Mouse (Mus musculus) liver, embryonic 12.5 days (tissue): ENCODE results near the gene Apold1. TPM values are rescaled to one million over a fixed set of nuclear protein-coding genes. Genes with fewer than 3 reads are reported as not detected.

Source experiments
- ATAC-seq: fragments of 200-750 bp; cut with Nextera tagmentation; 2 replicates; pipeline ENCODE4 v1.8.0; 2017; ENCODE audit warnings: moderate number of reproducible peaks, mild to moderate bottlenecking, moderate library complexity
- H3K27ac ChIP-seq: fragments of 300-500 bp; sonication (generic); 2 replicates; pipeline ENCODE4 v1.5.1; 2016; ENCODE audit warnings: mild to moderate bottlenecking
- H3K27me3 ChIP-seq: fragments of 300-500 bp; sonication (generic); replicated peaks from 2 replicates; pipeline ENCODE4 v1.6.1; 2016; ENCODE audit warnings: mild to moderate bottlenecking, moderate library complexity
- H3K36me3 ChIP-seq: fragments of 300-500 bp; sonication (generic); 2 replicates; pipeline ENCODE4 v1.6.1; 2016; ENCODE audit warnings: mild to moderate bottlenecking, moderate library complexity
- H3K4me1 ChIP-seq: fragments of 300-500 bp; sonication (generic); 2 replicates; pipeline ENCODE4 v1.6.1; 2016
- H3K4me2 ChIP-seq: fragments of 300-500 bp; sonication (generic); 2 replicates; pipeline ENCODE4 v1.6.1; 2016; ENCODE audit warnings: mild to moderate bottlenecking, moderate library complexity
- H3K4me3 ChIP-seq: fragments of 300-500 bp; sonication (generic); 2 replicates; pipeline ENCODE4 v1.5.1; 2016; ENCODE audit warnings: mild to moderate bottlenecking, moderate library complexity
- H3K9ac ChIP-seq: fragments of 300-500 bp; sonication (generic); 2 replicates; pipeline ENCODE4 v1.6.1; 2016; ENCODE audit warnings: mild to moderate bottlenecking, moderate library complexity
- H3K9me3 ChIP-seq: fragments of 300-500 bp; sonication (generic); replicated peaks from 2 replicates; pipeline ENCODE4 v1.6.1; 2016; ENCODE audit warnings: mild to moderate bottlenecking, moderate library complexity
- WGBS: fragments of 180-500 bp; shearing (Covaris S2); methylation state at CpG from one replicate; pipeline ENCODE4 v1.1.7; 2016; ENCODE audit not compliant: insufficient replicate concordance; 5-methylcytosine and 5-hydroxymethylcytosine counted together
- polyA plus RNA-seq: library from polyadenylated mRNA; unstranded; fragments of >200 nt; fragmentation: Nextera tagmentation; extraction: Ambion mirVana; gene quantifications from 2 replicates; pipeline ENCODE4 v1.2.1, GENCODE M21; 2016

Apold1 gene
- polyA plus RNA-seq, 1 experiment from 2014 or later: 2.2 TPM

DNA sequence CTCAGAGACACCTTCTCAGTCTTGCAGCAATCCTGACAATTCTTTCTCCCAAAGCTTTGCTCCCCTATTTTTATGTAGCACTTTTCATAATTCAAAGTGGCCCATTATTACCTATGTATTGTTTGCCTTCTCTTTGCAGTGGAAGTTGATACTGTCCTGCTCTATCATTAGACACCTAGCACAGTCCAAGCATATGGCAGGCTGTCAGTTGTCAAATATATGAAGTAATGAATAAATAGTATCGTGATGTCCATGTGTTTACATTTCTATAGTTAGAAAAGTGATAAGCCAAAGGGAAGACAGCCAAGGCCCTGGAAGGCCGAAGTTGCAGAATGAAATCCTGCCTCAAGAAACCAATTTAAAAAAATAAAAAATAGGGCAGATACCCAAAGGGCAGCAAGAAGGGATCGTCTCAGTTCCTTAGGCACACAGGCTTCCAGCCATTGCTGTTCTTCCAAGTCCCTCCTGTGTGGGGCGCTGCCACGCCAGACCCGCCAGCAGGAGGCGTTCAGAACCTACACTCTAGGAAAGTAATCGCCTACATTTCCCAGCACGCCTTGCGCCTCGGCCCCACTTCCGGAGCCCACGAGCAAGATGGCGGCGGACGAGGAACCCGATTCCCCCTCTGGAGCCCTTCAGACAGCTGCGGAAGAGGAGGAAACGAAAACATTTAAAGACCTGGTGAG is 29.7 kb downstream of the Apold1 start, which contains the start of gene Ddx47:
Ddx47 (plus strand) TSS at position 565 of the 686 bp plus-strand sequence.
- 7% methylated on average over 19 of the region's 19 CpGs for WGBS
- Histone ChIP-seq H3K4me1 (peaks cover 59% of the 10 kb centered on the region), H3K27me3 (no peaks in the 10 kb centered on the region), H3K36me3 (peaks cover 31% of the 10 kb centered on the region), H3K4me3 (peak within 1 kb of the TSS; percentile 87), H3K4me2 (peak within 1 kb of the TSS; percentile 87), H3K27ac (peak within 1 kb of the TSS; percentile 55), H3K9me3 (no peaks in the 10 kb centered on the region), H3K9ac (peak within 1 kb of the TSS; percentile 85)
- ATAC-seq: peak; percentile 87

GRCm38 (mm10) chr6:135011734-135012116 is 30.2 kb downstream of the Apold1 start:
- no peaks in the 10 kb centered on the region for H3K9me3 ChIP-seq
- 1% methylated on average over 14 of the region's 14 CpGs for WGBS
- peaks cover 37% of the 10 kb centered on the region for H3K36me3 ChIP-seq
- peak overlapping the region; percentile 87 for H3K4me2 ChIP-seq
- peak; percentile 59 for ATAC-seq
- peak overlapping the region; percentile 85 for H3K9ac ChIP-seq
- H3K27me3 ChIP-seq: no peaks in the 10 kb centered on the region
- peak overlapping the region; percentile 87 for H3K4me3 ChIP-seq
- peak overlapping the region; percentile 55 for H3K27ac ChIP-seq
- peaks cover 54% of the 10 kb centered on the region for H3K4me1 ChIP-seq

- H3K27me3 ChIP-seq: no peaks in the 10 kb centered on the region
- H3K4me2 ChIP-seq: no peak overlapping the region
- H3K27ac ChIP-seq: no peak overlapping the region
- H3K9ac ChIP-seq: no peak overlapping the region
- H3K4me3 ChIP-seq: no peak overlapping the region
- 39% methylated on average over 11 of the region's 11 CpGs for WGBS
- peak; percentile 49; the same call in 1 of the 2 replicates for ATAC-seq
- peaks cover 11% of the 10 kb centered on the region for H3K4me1 ChIP-seq
- H3K9me3 ChIP-seq: no peaks in the 10 kb centered on the region
- peaks cover 91% of the 10 kb centered on the region for H3K36me3 ChIP-seq
Measured at GRCm38 (mm10) chr6:135017211-135017610, 35.7 kb downstream of the Apold1 start.

DNA sequence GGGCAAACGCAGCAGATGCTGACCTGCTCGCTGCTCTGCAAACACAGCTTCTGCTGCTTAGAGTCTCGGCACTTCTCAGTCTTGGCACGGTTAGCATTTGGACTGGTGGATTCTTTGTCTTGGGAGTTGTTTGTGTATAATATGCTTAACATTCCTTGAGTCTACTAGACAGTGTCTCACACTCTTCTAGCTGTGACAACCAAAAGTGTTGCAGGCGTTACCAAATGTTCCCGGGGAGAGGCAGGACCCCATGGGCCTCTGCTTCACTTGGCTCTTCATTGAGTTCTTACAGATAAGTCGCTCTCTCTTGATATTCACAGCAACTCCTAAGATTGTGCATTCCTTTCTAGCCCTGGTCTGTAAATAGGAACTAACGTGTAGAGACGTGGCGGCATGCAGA is 38.0 kb downstream of the Apold1 start:
- no peak overlapping the region for H3K27ac ChIP-seq
- 89% methylated on average over 10 of the region's 10 CpGs for WGBS
- H3K4me2 ChIP-seq: no peak overlapping the region
- H3K36me3 ChIP-seq: peaks cover 99% of the 10 kb centered on the region
- no peak overlapping the region for H3K4me3 ChIP-seq
- H3K9ac ChIP-seq: no peak overlapping the region
- 0 out of 2 replicates have a peak, but pooled peaks cover 6% of the 10 kb centered on the region for H3K4me1 ChIP-seq
- H3K27me3 ChIP-seq: no peaks in the 10 kb centered on the region
- no peak for ATAC-seq
- no peaks in the 10 kb centered on the region for H3K9me3 ChIP-seq

GRCm38 (mm10) chr6:135021633-135022032 is 40.1 kb downstream of the Apold1 start:
- ATAC-seq: no peak
- H3K4me3 ChIP-seq: no peak overlapping the region
- H3K27me3 ChIP-seq: no peaks in the 10 kb centered on the region
- no peaks in the 10 kb centered on the region for H3K9me3 ChIP-seq
- 0 out of 2 replicates have a peak, but pooled peaks cover 9% of the 10 kb centered on the region for H3K4me1 ChIP-seq
- H3K9ac ChIP-seq: no peak overlapping the region
- no peak overlapping the region for H3K27ac ChIP-seq
- no peak overlapping the region for H3K4me2 ChIP-seq
- H3K36me3 ChIP-seq: peaks cover 87% of the 10 kb centered on the region
- 79% methylated on average over 3 of the region's 3 CpGs for WGBS

- H3K36me3 ChIP-seq: peaks cover 69% of the 10 kb centered on the region
Measured at GRCm38 (mm10) chr6:135023379-135023778, 41.9 kb downstream of the Apold1 start.

DNA sequence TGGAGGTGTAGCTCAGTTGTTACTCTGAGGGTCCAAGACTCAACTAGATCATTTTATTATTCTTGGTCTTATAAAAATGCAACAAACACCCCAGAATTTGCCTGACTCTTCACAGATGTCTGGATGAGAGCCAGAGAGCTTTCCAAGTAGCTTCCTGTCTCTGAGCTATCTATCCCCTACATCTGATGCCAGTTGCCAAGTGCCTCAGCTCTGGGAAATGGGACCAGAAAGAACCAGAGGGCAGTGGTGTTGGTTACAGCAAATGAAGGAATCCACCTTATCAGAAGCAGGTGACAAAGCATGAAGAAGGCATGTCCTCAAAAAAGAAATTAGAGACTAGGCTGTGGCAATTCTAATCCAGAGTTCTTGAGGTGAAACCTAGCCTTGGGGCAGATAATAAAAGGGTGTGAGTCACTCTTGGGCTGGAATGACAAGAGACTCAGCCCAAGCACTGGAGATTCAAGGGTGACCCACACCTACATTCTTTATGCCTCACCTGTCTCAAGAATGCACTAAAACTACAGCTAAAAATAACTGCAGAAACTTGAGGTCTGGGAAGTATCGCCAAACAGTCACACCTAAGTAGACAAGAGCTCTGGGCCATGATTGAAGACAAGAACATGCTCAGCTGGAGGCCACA is 43.4 kb downstream of the Apold1 start:
- Histone ChIP-seq H3K36me3 (peaks cover 54% of the 10 kb centered on the region), H3K27me3 (no peaks in the 10 kb centered on the region), H3K9me3 (no peaks in the 10 kb centered on the region), H3K4me2 (no peak overlapping the region), H3K4me3 (no peak overlapping the region), H3K9ac (no peak overlapping the region), H3K4me1 (0 out of 2 replicates have a peak, but pooled peaks cover 3% of the 10 kb centered on the region), H3K27ac (no peak overlapping the region)
- no peak for ATAC-seq
- 83% methylated on average over 1 of the region's 1 CpGs for WGBS

More at GRCm38 (mm10) chr6:135023379-135023778, 41.9 kb downstream of the Apold1 start:
- Histone ChIP-seq H3K27me3 (no peaks in the 10 kb centered on the region), H3K4me3 (no peak overlapping the region), H3K9ac (no peak overlapping the region), H3K4me1 (0 out of 2 replicates have a peak, but pooled peaks cover 3% of the 10 kb centered on the region), H3K9me3 (no peaks in the 10 kb centered on the region), H3K4me2 (no peak overlapping the region), H3K27ac (no peak overlapping the region)
- WGBS: 88% methylated on average over 14 of the region's 14 CpGs
- no peak for ATAC-seq

DNA sequence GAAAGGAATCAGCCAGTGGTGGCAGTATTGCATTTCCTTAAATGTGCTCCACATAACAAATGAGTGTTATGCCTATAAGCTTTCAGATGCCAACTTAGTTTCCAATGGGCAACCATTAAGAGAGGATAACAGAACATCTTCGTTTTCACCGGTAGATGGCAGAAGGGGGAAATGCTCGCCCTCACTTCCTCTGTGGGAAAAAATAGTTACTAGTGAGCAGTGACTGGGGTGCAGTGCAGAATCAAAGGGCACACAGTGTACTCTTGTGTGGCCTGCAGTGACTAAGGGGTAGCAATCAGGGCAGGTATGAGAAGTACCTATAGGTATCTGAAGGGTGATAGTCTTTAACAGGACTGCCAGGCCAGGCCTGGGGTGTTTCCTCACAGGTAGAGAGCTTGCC is 44.7 kb downstream of the Apold1 start:
- Histone ChIP-seq H3K9ac (no peak overlapping the region), H3K36me3 (peaks cover 41% of the 10 kb centered on the region), H3K4me3 (no peak overlapping the region), H3K27me3 (no peaks in the 10 kb centered on the region), H3K27ac (no peak overlapping the region), H3K4me2 (no peak overlapping the region), H3K9me3 (no peaks in the 10 kb centered on the region), H3K4me1 (0 out of 2 replicates have a peak, but pooled peaks cover 3% of the 10 kb centered on the region)
- WGBS: 5% methylated on average over 3 of the region's 3 CpGs
- no peak for ATAC-seq

DNA sequence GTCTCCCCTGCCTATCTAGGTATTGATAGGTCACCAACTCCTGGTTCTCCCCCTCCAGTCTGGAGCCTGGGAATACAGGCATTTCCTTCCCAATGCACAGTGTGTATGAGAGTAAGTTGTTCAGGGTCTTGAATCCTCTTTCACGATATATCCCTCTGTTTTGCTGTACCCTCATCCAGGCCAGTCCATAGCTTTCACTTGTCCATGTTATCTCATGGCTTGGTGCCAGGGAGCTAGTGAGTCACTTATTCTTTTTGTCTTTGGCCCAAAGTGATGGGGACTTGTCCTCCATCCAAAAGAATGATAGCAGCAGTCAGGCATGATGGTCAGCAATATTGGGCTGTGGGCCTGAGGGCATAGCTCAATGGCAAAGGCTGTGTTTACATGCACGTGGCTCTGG is 45.2 kb downstream of the Apold1 start:
- 71% methylated on average over 2 of the region's 2 CpGs for WGBS

DNA sequence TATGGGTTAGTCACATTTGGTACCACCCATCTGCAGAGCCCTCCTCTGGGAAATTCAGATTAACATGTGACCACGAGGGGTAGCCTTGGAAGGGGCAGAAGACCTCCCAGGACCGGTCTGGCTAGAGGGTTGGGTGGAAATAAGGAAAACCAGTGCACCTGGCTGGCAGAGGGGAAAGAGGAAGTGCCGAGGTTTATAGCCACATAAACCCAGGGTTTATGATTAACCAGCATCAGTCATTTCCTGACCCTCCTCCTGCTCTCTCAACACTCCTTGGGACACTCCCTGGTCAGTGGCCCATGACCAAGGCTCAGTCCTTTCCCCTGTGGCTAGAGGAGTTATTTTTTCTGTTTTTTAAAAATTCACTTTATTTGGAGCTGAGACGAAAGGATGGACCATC is 47.7 kb downstream of the Apold1 start:
- Histone ChIP-seq H3K4me3 (no peak overlapping the region), H3K36me3 (peaks cover 11% of the 10 kb centered on the region), H3K4me2 (no peak overlapping the region), H3K9ac (no peak overlapping the region), H3K4me1 (0 out of 2 replicates have a peak, but pooled peaks cover 3% of the 10 kb centered on the region), H3K9me3 (no peaks in the 10 kb centered on the region), H3K27me3 (no peaks in the 10 kb centered on the region), H3K27ac (no peak overlapping the region)
- ATAC-seq: 0 out of 2 replicates have a peak, but pooled peaks have one; percentile 52
- WGBS: 45% methylated on average over 4 of the region's 4 CpGs

More for the DNA sequence above, 45.2 kb downstream of the Apold1 start:
- no peak for ATAC-seq
- Histone ChIP-seq H3K4me2 (no peak overlapping the region), H3K4me3 (no peak overlapping the region), H3K27me3 (no peaks in the 10 kb centered on the region), H3K9me3 (no peaks in the 10 kb centered on the region), H3K36me3 (peaks cover 35% of the 10 kb centered on the region), H3K9ac (no peak overlapping the region), H3K4me1 (0 out of 2 replicates have a peak, but pooled peaks cover 3% of the 10 kb centered on the region), H3K27ac (no peak overlapping the region)
